Mouse (Mus musculus): ENCODE results near the gene Samhd1.
"Not testable (repeated sequence)": the region's sequence is repeated elsewhere in the genome, so short reads cannot be mapped to it uniquely, and the experiment has no call there.

Samhd1 gene

DNA sequence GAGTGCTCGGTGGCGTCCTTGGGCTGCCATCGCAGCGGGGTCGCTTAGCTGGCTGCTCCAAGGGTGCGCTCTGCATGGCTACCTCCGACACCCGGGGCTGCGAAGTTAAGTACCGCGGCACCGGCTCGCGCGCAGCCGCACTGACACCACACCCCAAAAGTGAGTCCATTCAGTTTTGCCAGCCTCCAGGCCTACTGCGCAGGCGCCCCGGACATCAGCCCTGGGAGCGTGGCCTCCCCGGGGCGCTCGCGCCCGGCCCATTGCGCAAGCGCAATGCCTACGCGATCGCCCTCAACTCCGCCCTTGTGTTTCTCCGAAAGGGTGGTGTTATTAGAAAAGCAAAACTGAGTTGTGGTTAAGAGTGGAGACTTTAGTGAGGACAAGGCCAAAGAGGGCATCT is at the start of gene Samhd1:
Gene Samhd1, minus strand, starts transcription at position 252 of the 400 bp plus-strand sequence.
- peak; percentile 94 for DNase-seq

DNA sequence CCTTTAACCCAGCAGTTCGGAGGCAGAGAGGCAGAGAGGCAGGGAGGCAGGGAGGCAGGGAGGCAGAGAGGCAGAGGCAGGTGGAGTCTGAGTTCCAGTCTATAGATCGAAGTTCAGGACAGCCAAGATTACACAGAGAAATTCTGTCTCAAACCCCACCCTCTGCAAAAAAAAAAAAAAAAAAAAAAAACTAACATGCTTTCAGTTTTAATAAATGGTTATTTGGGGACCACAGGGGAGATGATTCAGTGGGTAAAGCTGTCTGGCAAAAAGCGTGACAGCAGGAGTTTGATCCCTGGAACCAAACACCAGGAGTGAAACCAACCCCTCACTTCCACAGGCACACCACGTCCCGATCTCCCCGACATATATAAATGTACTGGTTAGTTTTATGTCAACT is 43.1 kb upstream of the Samhd1 start:
- DNase-seq = no peak

DNA sequence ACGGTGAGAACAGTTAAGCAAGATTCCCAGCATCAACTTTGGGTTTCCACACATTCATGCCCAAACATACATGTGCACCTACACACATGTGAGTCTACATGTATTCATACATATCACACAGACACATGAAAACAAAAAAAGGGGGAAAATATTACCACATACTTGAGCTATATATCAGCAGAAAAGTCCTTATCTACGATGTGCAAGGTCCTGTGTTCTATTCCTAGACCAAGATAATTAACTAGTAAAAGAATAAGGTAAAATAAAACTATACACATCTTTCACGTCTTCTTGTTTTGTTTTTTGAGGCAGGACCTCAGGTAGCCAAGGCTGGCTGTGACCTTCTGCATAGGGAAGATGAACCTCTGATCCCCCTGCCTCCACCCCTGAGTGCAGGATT is 41.2 kb upstream of the Samhd1 start:
- no peak for DNase-seq

DNA sequence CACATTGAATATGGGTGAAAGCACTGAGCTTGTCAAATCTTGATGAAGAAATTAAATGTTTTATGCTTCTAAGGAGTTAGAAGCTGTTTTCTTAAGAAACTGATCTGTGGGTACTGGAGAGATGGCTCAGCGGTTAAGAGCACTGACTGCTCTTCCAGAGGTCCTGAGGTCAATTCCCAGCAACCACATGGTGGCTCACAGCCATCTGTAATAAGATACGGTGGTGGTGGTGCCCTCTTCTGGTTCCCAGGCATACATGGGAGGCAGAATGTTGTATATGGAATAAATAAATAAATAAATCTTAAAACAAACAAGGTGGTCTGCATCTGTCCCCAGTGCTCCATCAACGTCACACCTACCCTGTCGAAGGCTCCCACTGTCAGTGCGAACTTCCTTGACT is 39.4 kb upstream of the Samhd1 start:
- no peak for DNase-seq

- DNase-seq = no peak
Observed at GRCm38 (mm10) chr2:157173555-157173954, 38.5 kb upstream of the Samhd1 start.

DNA sequence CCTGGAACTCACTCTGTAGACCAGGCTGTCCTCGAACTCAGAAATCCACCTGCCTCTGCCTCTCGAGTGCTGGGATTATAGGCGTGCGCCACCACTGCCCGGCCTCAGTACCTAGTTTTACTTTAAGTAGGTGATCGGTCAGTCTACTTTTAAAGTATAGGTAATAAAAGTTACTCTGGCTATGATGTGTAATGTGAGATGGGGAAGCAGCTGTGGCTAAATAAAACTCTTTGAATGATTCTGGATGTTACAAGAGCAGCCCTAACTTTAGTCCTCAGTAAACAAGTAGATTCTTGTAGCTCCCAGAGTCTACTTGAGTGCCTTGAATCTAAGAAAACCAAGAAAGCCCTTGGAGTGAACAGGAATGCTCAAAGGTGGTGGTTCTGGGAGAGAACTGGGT is 37.9 kb upstream of the Samhd1 start:
- DNase-seq = no peak

DNA sequence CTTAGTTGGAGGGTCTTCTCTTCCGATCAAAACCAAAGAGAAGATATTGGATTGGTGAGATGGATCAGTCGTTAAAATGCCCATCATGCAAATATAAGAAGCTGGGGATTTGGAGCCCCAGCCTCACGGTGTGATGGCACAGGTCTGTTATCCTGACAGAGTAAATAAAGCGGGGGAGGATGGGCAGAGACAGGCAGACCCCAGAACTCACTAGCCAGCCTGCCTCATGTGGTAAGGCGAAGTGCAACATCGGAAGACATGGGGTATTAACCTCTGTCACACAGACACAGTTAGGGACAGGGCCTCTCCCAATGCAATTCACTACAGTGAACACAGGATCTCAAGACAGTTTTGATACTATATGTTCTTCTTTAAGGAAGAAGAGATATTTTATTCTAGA is 35.6 kb upstream of the Samhd1 start:
- DNase-seq = no peak

DNA sequence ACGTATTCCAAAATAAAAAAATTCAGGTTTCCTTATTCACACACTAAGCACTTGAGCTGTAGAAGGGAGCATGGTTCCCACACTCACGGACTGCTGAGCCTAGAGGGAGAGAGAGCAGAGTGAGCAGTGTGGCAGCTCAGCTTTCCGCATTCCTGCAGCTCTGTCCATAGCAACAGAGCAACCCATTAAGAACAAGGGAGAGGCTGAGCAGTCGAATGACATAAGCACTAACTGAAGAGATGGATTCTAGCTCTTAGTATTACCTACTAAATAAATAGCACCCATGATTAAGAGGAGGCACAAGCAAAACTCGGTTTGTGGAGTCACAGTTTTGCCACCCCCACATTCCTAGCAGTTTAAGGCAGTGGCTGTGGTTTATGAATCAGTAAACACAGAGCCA is 35.1 kb upstream of the Samhd1 start:
- no peak for DNase-seq

GRCm38 (mm10) chr2:157166371-157167080 is 31.5 kb upstream of the Samhd1 start:
- no peak for DNase-seq

DNA sequence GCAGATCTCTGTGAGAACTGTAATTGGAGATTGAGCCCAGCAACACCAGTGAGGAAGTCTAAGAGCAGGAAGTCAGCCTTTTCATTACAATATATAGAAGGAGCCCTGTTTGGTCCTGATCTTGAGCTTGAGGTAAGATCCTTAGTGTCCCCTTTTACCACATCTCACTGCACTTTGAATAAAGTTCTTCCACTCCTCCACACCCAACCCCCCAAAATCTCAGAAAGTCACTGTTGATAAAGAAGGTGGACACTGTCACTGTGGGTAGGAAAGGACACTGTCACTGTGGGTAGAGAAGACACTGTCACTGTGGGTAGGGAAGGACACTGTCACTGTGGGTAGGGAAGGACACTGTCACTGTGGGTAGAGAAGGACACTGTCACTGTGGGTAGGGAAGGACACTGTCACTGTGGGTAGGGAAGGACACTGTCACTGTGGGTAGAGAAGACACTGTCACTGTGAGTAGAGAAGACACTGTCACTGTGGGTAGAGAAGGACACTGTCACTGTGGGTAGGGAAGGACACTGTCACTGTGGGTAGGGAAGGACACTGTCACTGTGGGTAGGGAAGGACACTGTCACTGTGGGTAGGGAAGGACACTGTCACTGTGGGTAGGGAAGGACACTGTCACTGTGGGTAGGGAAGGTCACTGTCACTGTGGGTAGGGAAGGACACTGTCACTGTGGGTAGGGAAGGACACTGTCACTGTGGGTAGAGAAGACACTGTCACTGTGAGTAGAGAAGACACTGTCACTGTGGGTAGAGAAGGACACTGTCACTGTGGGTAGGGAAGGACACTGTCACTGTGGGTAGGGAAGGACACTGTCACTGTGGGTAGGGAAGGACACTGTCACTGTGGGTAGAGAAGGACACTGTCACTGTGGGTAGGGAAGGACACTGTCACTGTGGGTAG is 30.5 kb upstream of the Samhd1 start:
- not testable (repeated sequence) for DNase-seq

DNA sequence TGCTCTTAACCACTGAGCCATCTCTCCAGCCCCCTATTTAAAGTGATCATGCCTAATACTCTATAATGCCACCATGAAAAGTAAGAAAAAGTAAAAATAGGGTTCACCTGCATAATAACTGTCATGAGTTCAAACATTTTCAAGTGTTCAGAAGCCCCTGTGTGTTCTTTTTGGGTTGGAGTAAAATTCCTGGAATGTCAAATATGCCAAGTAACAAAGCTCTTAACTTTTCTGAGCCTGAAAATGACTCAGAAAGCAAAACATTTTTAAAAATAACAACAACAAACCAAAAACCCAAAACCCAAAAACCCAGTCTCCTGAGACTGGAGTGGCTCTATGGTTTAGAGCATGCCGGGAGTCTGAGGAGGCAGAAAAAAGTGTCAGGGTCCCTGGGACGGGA is 29.0 kb upstream of the Samhd1 start:
- DNase-seq = no peak

- DNase-seq = no peak
Observed at GRCm38 (mm10) chr2:157156079-157156478, 21.0 kb upstream of the Samhd1 start.

GRCm38 (mm10) chr2:157153235-157153634 is 18.2 kb upstream of the Samhd1 start:
- no peak for DNase-seq

DNA sequence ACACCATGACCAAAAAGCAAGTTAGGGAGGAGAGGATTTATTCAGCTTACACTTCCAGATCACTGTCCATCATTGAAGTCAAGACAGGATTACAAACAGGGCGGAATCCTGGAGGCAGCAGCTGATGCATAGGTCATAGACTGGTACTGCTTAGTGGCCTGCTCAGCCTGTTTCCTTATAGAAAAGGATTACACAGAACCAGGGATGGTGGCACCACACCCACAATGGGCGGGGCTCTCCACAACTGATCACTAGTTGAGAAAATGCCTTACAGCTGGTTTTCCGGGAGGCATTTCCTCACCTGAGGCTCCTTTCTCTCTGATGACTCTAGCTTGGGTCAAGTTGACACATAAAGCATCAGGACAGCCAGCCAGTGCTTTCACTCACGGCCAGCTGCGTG is 13.4 kb upstream of the Samhd1 start:
- no peak for DNase-seq

GRCm38 (mm10) chr2:157147397-157148020 is 12.4 kb upstream of the Samhd1 start:
- no peak for DNase-seq

GRCm38 (mm10) chr2:157145173-157145572 is 10.1 kb upstream of the Samhd1 start:
- no peak for DNase-seq

DNA sequence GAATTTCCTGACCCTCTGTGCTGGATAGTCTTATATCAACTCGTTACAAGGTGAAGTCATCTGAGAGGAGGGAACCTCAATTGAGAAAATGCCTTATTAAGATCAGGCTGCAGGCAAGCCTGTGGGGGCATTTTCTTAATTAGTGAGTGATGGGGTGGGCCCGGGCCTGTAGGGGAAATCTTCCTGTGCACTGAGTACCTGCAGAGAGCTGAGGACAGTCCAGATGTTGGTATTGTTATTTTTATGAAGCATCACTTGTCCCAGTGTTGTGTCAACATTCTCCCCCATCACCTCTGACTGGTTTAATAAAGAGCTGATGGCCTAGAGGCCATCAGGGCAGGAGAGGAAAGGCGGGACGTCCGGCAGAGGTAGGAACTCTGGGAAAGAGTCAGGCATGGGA is 9.1 kb upstream of the Samhd1 start:
- DNase-seq = no peak

DNA sequence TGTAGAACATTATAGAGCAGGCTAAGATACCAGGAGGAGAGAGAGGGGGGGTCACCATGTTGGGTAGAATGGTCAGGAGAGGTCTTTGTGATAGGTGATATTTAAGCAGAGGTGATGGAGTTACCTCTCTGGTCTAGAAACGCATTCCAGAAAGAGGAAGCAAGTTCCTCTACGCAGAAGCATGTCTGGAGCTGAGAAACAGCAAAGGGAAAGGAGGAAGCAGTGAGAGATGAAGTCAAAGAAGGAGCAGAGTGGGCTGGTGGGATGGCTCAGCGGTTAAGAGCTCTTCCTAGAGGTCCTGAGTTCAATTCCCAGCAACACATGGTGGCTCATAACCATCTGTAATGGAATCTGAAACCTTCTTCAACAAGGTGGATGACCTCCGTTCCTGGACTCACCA is 6.9 kb upstream of the Samhd1 start:
- DNase-seq = no peak

GRCm38 (mm10) chr2:157139251-157139802 is 4.3 kb upstream of the Samhd1 start:
- no peak for DNase-seq

DNA sequence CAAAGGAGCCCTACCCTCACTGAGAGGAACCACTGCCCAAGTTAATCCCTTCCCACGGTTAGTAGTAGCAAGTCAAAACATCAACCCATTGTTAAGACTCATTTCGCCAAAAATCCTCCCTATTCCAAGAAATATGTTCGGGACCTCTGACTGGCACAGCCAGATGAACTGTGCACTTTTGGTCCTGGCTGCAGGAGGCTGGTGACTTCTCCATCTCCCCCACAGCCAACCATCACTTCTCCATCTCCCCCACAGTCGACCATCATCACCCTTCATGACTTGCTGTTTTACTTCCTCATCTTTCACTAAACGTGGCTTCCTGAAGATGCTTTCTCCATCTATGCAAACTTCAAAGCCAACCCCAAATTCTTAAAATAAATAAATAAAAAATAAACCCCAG is 3.7 kb upstream of the Samhd1 start:
- DNase-seq = no peak

DNA sequence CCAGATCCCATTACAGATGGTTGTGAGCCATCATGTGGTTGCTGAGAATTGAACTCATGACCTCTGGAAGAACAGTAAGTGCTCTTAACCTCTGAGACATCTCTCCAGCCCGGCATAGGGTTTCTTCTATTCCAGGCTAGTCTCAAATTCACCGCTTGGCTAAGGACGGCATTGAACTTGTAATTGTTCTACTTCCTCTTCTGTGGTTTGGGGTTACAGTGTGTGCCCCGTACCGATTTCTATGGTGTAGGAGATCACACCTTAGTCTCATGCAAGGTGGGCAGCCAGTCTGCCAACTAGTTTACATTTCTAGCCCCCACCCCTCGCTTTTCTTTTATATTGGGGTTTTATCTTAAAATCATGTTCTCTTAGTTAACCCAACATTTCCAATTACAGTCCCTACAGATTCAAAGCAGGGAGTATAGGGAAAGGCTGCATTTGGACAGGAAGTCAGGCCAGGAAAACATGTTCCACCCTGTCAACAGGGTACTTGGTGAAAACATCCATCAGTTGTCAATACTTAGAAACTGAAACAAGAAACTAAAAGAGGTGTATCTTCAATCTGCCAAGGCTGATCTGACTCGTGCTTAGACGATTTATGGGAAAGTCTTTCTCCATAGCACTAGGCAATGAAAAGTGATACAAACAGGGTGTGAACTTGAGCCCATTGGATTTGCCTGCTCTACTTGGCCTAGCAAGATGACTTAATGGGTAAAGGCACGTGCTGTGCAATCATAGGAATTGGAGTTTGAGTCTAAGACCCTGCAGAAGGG is 3.1 kb upstream of the Samhd1 start:
- DNase-seq = no peak

- DNase-seq = peak; percentile 16
Observed at GRCm38 (mm10) chr2:157136646-157137045, 1.6 kb upstream of the Samhd1 start.

- no peak for DNase-seq
Observed at GRCm38 (mm10) chr2:157136176-157136575, 1.1 kb upstream of the Samhd1 start.
